Mouse (Mus musculus) T-helper 1 cell (primary cell): ENCODE results near the gene Lce3a.

Experiments
- in situ Hi-C: fragments of 300-600 bp; cut with MboI, MseI; formaldehyde crosslinking; loops from one replicate; pipeline ENCODE4 v1.15.1; 2025; ENCODE audit warnings: high pct_unique_total_duplicates

Gene Lce3a

GRCm38 (mm10) chr3:92926130-92926529 is at the start of gene Lce3a:
Lce3a (minus strand) TSS chr3:92926230.
- in situ Hi-C loops, result no loop called here

- in situ Hi-C loops, result no loop called here
Measured at GRCm38 (mm10) chr3:92966761-92967160, 40.7 kb upstream of the Lce3a start, which contains the start of gene Lce3e. Lce3e (plus strand) TSS chr3:92967061.

GRCm38 (mm10) chr3:92957090-92957489 is 31.1 kb upstream of the Lce3a start, which contains the start of gene Lce3d:
Lce3d (plus strand) TSS chr3:92957390.
- in situ Hi-C loops, result no loop called here

- in situ Hi-C loops, result no loop called here
Measured at GRCm38 (mm10) chr3:92944186-92944585, 18.2 kb upstream of the Lce3a start, which contains the start of gene Lce3c. Lce3c (plus strand) TSS chr3:92944486.

GRCm38 (mm10) chr3:92932679-92933078 is 6.6 kb upstream of the Lce3a start, which contains the start of gene Lce3b:
Lce3b (plus strand) TSS chr3:92932979.
- in situ Hi-C loops, result no loop called here

DNA sequence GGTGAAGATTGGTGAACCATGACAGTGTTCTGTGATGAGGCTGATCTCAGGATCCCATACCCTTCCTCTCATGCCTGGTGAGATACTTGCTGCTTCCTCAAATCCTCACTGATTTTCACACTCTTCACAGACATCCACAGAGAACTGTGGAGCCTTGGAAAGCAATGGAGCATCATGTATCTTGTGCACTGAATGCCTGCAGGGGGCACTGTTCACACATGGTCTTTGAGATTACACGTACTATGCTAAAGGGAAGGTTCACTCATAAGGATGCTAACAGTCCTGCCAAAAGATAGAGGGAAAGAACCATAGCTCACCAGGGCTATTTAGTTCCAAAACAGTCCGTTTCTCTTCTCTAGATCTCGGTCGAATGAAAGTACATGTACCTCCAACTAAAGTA is 5.7 kb downstream of the Lce3a start:
- in situ Hi-C loops, result no loop called here

GRCm38 (mm10) chr3:92907571-92907970 is 18.5 kb downstream of the Lce3a start:
- in situ Hi-C loops, result no loop called here

GRCm38 (mm10) chr3:92905182-92905581 is 20.8 kb downstream of the Lce3a start:
- in situ Hi-C loops, result no loop called here

GRCm38 (mm10) chr3:92903640-92904039 is 22.4 kb downstream of the Lce3a start:
- in situ Hi-C loops, result no loop called here

- in situ Hi-C loops, result no loop called here
Measured at GRCm38 (mm10) chr3:92902992-92903391, 23.0 kb downstream of the Lce3a start.

DNA sequence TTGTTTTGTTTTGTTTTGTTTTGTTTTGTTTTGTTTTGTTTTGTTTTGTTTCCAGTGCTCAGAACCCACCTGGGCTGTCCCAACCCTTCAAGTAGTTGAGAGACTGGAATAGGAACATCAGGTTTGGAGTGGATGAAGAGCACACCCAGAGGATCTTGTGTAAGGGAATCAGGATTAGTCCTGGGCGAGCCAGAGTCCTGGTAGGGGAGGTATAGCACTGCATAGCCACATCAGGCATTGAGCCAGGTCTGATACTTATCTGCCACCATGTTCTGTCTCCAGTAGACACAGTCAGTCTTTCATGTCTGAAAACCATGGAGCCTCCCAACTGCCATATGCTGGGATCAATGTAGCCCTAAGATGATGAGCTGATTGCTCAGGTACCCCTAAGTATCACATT is 31.5 kb downstream of the Lce3a start:
- in situ Hi-C loops, result no loop called here

- in situ Hi-C loops, result no loop called here
Measured at GRCm38 (mm10) chr3:92894063-92894462, 32.0 kb downstream of the Lce3a start.
